Mouse (Mus musculus): ENCODE measurements around the gene Maml1.

DNA sequence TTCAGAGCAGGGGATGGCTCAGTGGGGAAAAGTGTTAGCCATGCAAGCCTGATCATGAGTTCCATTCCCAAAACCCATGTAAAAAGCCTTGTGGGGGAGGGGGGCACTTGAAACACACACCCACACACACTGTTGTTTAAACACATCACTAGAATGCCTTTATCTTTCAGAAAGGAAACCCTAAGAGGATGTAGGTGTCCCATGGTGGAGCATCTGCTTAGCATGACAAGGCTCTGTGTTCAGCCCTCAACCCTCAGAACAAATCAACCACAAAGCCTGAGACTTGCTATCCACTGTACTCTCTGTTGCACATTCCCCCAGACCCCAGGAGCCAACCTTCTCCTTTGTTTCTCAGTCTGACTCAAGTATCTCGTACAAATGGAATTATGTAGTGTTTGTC, 12.1 kb downstream of the Maml1 start:
- TF ChIP-seq GATA1 (IDR thresholded peaks at IDR 0.05; ENCODE audit: borderline replicate concordance, low read length): no peak
- TF ChIP-seq FLI1 (IDR thresholded peaks at IDR 0.05; ENCODE audit: low read length): no peak

All from megakaryocyte, embryonic 14.5 days (primary cell).